Mouse (Mus musculus): Measurements from ENCODE around the gene Cfap74.

DNA sequence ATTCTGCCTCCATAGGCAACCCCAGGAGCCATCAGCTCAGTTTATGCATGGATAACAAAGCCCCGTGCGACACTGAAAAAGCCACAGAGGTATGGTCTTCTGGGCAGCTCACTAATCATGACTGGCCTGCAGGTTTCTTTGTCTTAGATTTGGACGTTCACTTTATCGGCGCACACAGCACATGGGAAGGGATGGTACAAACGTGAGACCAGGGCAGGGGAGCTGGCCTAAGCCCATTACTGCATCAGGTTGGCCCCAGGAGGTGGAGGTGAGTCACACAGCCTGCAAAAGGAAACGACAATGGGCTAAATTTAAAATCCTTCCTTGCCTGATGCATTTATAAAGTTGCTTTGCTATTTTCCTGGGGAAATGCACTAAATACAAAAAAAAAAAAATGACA lies 7.9 kb upstream of the Cfap74 start:
- TF ChIP-seq CTCF (IDR thresholded peaks at IDR 0.05; ENCODE audit: low read depth, low read length) (no peak), GATA1 (IDR thresholded peaks at IDR 0.05; ENCODE audit: borderline replicate concordance, low read length) (no peak), TAL1 (conservative IDR thresholded peaks at IDR 0.05; ENCODE audit: low read depth, low read length) (no peak), GATA2 (IDR thresholded peaks at IDR 0.05; ENCODE audit: borderline replicate concordance, low read depth, low read length) (no peak)
